Mouse (Mus musculus) midbrain, postnatal 0 days (tissue): ENCODE results near the gene Shc1. TPM values are rescaled to one million over a fixed set of nuclear protein-coding genes. Genes with fewer than 3 reads are reported as not detected.
"Not testable (repeated sequence)": the region's sequence is repeated elsewhere in the genome, so short reads cannot be mapped to it uniquely, and the experiment has no call there.

Source experiments
- ATAC-seq: fragments of 200-750 bp; cut with Nextera tagmentation; 2 replicates; pipeline ENCODE4 v1.8.0; 2017; ENCODE audit warnings: moderate number of reproducible peaks, mild to moderate bottlenecking, moderate TSS enrichment, moderate library complexity; ENCODE audit not compliant: low FRiP score
- DNase-seq: peaks from one replicate; pipeline ENCODE4 v3.0.0-alpha.2; 2015; ENCODE audit warnings: low spot score
- H3K27ac ChIP-seq: fragments of 300-500 bp; sonication (generic); 2 replicates; pipeline ENCODE4 v1.5.1; 2014; ENCODE audit warnings: low read depth, mild to moderate bottlenecking, low read length, mixed read lengths
- H3K27me3 ChIP-seq: fragments of 300-500 bp; sonication (generic); 2 replicates; pipeline ENCODE4 v1.6.1; 2014; ENCODE audit warnings: low read length, control low read depth, mixed read lengths; ENCODE audit not compliant: insufficient read depth
- H3K36me3 ChIP-seq: fragments of 300-500 bp; sonication (generic); 2 replicates; pipeline ENCODE4 v1.6.1; 2014; ENCODE audit warnings: low read length, control low read depth, mixed read lengths; ENCODE audit not compliant: insufficient read depth
- H3K4me1 ChIP-seq: fragments of 300-500 bp; sonication (generic); 2 replicates; pipeline ENCODE4 v1.6.1; 2014; ENCODE audit warnings: mild to moderate bottlenecking, control low read depth, antibody characterized with exemption, low read length, mixed read lengths; ENCODE audit not compliant: insufficient read depth
- H3K4me2 ChIP-seq: fragments of 300-500 bp; sonication (generic); 2 replicates; pipeline ENCODE4 v1.6.1; 2014; ENCODE audit warnings: low read depth, mild to moderate bottlenecking, low read length, mixed read lengths; ENCODE audit not compliant: poor library complexity, severe bottlenecking
- H3K4me3 ChIP-seq: fragments of 300-500 bp; sonication (generic); 2 replicates; pipeline ENCODE4 v1.5.1; 2014; ENCODE audit warnings: low read depth, mild to moderate bottlenecking, low read length, moderate library complexity
- H3K9ac ChIP-seq: fragments of 300-500 bp; sonication (generic); replicated peaks from 2 replicates; pipeline ENCODE4 v1.6.1; 2014; ENCODE audit warnings: mild to moderate bottlenecking, low read length, moderate library complexity, mixed read lengths; ENCODE audit not compliant: poor library complexity, severe bottlenecking
- H3K9me3 ChIP-seq: fragments of 300-500 bp; sonication (generic); 2 replicates; pipeline ENCODE4 v1.6.1; 2016; ENCODE audit warnings: low read length, control low read depth
- CTCF ChIP-seq: IDR thresholded peaks from 2 replicates; pipeline ENCODE4 v1.5.1; 2016; ENCODE audit warnings: antibody characterized with exemption, mild to moderate bottlenecking
- WGBS: fragments of 180-500 bp; shearing (Covaris S2); extraction: QIAGEN DNeasy Blood & Tissue Kit; methylation state at CpG from one replicate; pipeline ENCODE4 v1.1.7; 2014; 5-methylcytosine and 5-hydroxymethylcytosine counted together
- polyA plus RNA-seq: library from polyadenylated mRNA; unstranded; fragments of >200 nt; fragmentation: Nextera tagmentation; extraction: Ambion mirVana; gene quantifications from 2 replicates; pipeline ENCODE4 v1.2.1, GENCODE M21; 2015
- total RNA-seq: library from RNA; depleted of rRNA; stranded (reverse); fragments of >200 nt; gene quantifications from 2 replicates; pipeline ENCODE4 v1.2.3, GENCODE M21; 2014

Gene Shc1
- total and polyA plus RNA-seq, 2 experiments from 2014 or later, result 11.0 to 24.9 TPM

- no peak overlapping the region for H3K4me3 ChIP-seq
- 76% methylated on average over 6 of the region's 6 CpGs for WGBS
- no peak for ATAC-seq
Observed at GRCm38 (mm10) chr3:89422556-89423205, 4.4 kb downstream of the Shc1 start.

DNA sequence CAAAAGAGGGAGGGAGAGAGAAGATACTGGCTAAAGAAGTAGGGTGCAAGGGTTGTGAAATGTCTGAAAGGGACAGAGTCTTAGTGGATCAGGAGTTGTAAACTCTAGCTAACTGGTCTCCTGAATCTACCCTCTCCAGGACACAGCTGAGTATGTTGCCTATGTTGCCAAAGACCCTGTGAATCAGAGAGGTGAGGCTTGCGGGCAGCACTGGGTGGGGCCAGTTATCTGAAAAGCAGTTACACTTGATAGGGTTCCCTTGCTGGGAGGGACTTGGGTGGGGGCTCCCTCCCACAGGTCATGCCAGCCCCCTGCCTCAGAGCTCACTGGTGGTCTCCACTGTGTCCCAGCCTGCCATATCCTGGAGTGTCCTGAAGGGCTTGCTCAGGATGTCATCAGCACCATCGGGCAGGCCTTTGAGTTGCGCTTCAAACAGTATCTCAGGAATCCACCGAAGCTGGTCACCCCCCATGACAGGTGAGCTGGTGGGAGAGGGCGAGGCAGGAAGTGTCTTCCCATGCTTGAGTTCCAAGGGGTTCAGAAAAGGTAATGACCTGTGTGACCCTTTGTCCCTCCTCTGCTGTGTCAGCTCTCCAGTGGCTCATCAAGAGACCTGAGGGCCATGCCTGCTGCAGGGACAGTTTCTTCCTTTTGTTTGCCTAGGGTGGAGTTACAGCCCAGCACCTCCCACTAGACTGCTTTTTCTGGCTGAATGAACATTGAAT lies 6.3 kb downstream of the Shc1 start:
- H3K27me3 ChIP-seq, result no peaks in the 10 kb centered on the region
- no peak overlapping the region for H3K27ac ChIP-seq
- H3K36me3 ChIP-seq, result peaks cover 4% of the 10 kb centered on the region; the same call in 1 of the 2 replicates
- TF ChIP-seq CTCF, result no peak
- ATAC-seq (no peak), DNase-seq (no peak)
- no peaks in the 10 kb centered on the region for H3K9me3 ChIP-seq
- WGBS, result 90% methylated on average over 5 of the region's 5 CpGs
- no peak overlapping the region for H3K4me3 ChIP-seq
- H3K9ac ChIP-seq, result no peak overlapping the region
- H3K4me1 ChIP-seq, result no peaks in the 10 kb centered on the region
- no peak overlapping the region for H3K4me2 ChIP-seq

More at GRCm38 (mm10) chr3:89422556-89423205, 4.4 kb downstream of the Shc1 start:
- Histone ChIP-seq H3K27ac (no peak overlapping the region), H3K4me2 (peak overlapping the region; percentile 60), H3K4me1 (no peaks in the 10 kb centered on the region), H3K9me3 (no peaks in the 10 kb centered on the region), H3K27me3 (no peaks in the 10 kb centered on the region), H3K9ac (0 out of 2 replicates have a peak overlapping the region, but pooled peaks have one; percentile 51), H3K36me3 (peaks cover 4% of the 10 kb centered on the region; the same call in 1 of the 2 replicates)
- no peak for TF ChIP-seq CTCF
- no peak for DNase-seq

DNA sequence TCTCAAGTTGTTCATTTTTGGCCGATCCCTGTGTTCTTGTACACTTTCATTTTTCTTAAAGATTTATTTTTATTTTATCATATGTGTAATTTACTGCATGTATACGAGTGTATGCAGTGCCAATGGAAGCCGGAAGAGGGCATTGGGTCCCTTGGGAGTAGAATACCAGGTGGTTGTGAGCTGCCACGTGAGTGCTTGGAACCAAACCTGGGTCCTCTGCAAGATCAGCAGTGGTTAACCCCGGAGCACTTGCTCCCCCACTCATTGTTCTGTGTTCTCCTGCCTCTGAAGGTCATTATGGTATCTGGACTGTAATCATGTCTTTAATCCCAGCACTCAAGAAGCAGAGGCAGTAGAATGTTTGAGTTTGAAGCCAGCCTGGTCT lies 6.9 kb downstream of the Shc1 start:
- Histone ChIP-seq H3K36me3 (peaks cover 4% of the 10 kb centered on the region; the same call in 1 of the 2 replicates), H3K4me1 (no peaks in the 10 kb centered on the region), H3K27me3 (no peaks in the 10 kb centered on the region), H3K9me3 (no peaks in the 10 kb centered on the region), H3K9ac (no peak overlapping the region), H3K4me2 (no peak overlapping the region), H3K27ac (no peak overlapping the region), H3K4me3 (no peak overlapping the region)
- TF ChIP-seq CTCF, result no peak
- ATAC-seq, result no peak
- 92% methylated on average over 5 of the region's 5 CpGs for WGBS
- DNase-seq, result no peak

- no peak for TF ChIP-seq CTCF
- Histone ChIP-seq H3K27me3 (no peaks in the 10 kb centered on the region), H3K36me3 (peaks cover 4% of the 10 kb centered on the region; the same call in 1 of the 2 replicates), H3K27ac (no peak overlapping the region), H3K9ac (no peak overlapping the region), H3K4me3 (no peak overlapping the region), H3K4me2 (no peak overlapping the region), H3K4me1 (peaks cover under 1% of the 10 kb centered on the region; the same call in 1 of the 2 replicates), H3K9me3 (no peaks in the 10 kb centered on the region)
- DNase-seq (no peak), ATAC-seq (no peak)
- 80% methylated on average over 4 of the region's 4 CpGs for WGBS
Observed at GRCm38 (mm10) chr3:89425876-89426275, 7.6 kb downstream of the Shc1 start.

GRCm38 (mm10) chr3:89429021-89429420 lies 10.8 kb downstream of the Shc1 start:
- DNase-seq, H3K27ac ChIP-seq, H3K9ac ChIP-seq, H3K27me3 ChIP-seq, H3K4me2 ChIP-seq, ATAC-seq, H3K9me3 ChIP-seq, H3K4me3 ChIP-seq, H3K4me1 ChIP-seq: not testable (repeated sequence)
- peaks cover 21% of the 10 kb centered on the region for H3K36me3 ChIP-seq
- 99% methylated on average over 6 of the region's 7 CpGs for WGBS
